Mouse (Mus musculus): ENCODE results near the gene Fuz. TPM values are rescaled to one million over a fixed set of nuclear protein-coding genes. Genes with fewer than 3 reads are reported as not detected.
"Not testable (repeated sequence)": the region's sequence is repeated elsewhere in the genome, so short reads cannot be mapped to it uniquely, and the experiment has no call there.

Gene Fuz
- total RNA-seq, 2 experiments from 2014 or later: 10.7 to 10.8 TPM

GRCm38 (mm10) chr7:44860576-44861428 lies 35.1 kb upstream of the Fuz start:
- DNase-seq: peak; percentile 86

DNA sequence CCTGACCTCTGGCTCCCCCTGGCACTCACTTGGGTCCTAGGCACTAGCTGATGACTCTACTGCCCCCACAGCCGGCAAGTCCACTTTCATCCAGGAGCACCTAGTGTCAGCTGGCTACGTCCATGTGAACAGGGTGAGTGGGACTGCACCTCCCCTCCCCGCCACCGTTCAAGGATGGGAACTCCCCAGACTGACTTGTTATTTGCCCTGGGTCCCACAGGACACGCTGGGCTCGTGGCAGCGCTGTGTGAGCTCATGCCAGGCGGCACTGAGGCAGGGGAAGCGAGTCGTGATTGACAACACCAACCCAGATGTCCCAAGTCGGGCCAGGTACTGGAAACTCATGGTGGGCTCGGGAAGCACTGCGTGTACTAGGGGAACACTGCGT lies 34.5 kb upstream of the Fuz start:
- no peak for DNase-seq

- DNase-seq: no peak
Observed at GRCm38 (mm10) chr7:44862434-44862833, 33.4 kb upstream of the Fuz start.

DNA sequence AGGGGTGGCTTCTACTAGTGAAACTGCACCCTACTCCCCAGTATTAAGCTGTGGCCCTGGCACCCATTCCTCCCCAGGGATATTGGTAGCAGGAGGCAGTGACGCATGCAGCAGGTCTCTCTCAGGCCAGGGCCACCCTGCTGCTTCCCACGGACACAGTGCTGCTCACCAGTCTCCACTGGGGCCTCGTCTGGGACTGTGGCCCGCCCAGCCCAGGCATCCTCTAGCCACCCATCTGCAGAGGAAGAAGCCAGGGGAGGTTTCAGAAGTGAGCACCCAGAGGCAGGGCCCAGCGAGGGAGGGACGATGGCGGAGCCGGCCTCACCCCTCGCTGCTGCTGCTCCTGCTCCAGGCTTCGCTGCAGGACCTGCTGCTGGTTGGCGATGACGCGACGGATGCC lies 32.7 kb upstream of the Fuz start:
- DNase-seq: peak; percentile 7

DNA sequence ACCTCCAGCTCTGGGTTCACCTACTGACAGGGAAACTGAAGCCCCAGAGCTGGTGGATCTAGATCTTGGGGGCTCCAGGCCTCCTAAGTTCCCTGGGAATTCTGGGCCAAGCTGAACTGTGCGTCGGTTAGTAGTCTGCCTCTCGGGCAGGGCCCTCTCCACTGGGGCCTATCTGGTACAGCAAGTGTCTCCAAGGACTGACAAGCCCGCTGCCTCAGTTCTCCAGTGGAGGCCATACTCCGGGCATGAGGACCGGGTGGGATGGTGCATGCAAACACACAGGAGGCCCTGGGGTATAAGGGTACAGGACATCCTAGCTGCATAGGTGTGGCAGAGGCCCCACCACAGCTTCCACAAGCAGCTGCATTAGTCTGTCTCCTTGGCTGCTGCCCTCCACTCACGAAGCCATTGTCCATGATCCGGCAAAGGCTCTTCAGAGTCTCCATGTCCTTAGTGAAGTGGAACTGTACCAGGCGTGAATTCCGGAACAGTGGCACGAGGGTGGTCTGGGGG lies 31.8 kb upstream of the Fuz start:
- no peak for DNase-seq

DNA sequence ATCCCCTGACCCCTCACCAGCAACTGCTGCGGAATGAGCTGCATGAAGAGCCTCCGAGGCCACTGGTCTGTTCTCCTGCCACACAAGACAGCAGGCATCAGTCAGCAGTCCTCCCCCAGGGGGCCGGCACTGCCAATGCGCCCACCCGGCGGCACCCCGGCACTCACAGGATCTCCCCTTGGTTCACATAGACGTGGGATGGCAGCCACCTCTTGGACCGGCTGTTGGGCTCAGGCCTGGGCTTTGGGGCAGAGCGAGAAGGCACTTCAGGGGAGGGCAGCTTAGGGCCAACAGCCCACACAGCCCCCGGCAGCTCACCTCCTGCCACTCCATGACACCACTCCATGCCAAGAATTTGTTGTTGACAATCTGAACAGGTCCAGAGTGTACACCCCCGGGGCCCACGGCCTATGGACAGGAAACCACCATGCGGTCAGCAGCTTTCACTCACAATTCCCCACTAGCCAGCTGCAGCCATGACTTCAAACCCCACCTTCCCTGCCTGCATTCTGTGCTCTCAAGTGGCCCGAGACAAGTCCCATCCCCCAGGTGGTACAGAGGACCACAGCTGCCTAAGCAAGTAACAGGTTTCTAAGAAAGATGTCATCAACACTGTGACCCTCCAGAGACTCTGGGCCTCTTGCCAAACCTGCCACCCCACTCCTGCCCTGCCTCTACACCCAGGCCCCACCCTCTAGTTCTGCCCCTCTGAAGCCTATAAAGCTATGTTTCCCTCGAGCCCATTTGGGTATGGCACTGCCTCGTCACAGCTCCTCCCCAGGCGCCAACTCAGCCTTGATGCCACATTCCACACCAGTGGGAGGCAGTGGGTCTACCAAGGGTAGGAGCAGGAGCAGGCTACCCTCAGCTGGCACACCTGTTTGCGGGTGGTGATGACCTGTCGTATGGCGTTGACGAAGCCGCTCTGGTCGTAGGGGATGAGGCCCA lies 31.0 kb upstream of the Fuz start:
- DNase-seq: peak; percentile 62

DNA sequence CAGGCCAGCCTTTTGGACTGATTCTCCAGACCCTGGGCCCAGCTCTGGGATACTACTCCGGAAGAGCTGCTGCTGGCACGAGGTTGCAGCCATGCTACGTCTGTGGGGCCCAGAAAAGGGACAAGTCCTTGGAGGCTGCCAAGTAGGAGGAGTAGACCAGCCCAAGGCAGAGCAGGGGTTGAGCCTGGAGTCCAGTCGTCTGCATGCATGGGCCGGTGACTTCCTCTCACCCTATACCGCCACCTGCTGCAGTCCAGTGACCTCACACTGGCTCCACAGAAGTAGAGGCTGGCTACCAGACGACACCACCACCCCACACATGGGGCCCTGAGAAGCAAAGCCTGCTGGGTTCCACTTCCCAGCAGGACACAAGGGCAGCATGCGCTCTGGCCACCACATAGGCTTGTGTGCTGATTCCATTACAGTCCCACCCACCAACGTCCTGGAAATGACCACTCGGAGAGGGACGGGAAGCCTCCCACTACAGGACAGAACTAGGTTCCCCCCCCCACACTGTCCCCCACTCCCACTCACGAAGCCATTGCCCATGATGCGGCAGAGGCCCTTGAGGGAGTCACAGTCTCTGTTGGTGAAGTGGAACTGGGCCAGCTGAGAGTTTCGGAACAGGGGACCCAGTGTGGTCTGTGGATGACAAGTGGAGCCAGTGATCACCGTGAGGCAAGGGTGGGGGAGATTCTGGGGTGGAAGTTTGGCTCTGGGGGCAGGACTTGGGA lies 29.4 kb upstream of the Fuz start:
- peak; percentile 82 for DNase-seq

- DNase-seq: no peak
Observed at GRCm38 (mm10) chr7:44867010-44867702, 28.7 kb upstream of the Fuz start.

GRCm38 (mm10) chr7:44867802-44868201 lies 28.1 kb upstream of the Fuz start:
- DNase-seq: no peak

DNA sequence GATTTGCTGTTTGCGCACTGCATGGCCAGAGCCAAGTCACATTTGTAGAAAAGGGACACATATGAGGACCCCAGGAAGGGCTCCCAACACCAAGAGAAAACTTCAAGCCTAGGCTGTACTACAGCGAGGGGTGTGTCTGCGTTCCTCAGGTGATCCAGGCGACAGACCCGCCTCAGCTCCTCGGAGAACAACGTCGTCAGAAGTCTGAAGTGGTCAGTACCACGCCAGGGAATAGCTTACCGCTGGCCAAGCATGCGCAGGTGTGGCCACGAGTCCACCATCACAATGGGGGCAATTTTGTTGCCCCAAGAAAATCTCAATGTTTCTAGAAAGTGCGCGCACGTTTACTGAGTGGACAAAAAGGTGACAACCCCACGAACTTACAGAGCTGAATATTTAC lies 27.4 kb upstream of the Fuz start:
- DNase-seq: no peak

GRCm38 (mm10) chr7:44868919-44869696 lies 26.8 kb upstream of the Fuz start:
- peak; percentile 78 for DNase-seq

DNA sequence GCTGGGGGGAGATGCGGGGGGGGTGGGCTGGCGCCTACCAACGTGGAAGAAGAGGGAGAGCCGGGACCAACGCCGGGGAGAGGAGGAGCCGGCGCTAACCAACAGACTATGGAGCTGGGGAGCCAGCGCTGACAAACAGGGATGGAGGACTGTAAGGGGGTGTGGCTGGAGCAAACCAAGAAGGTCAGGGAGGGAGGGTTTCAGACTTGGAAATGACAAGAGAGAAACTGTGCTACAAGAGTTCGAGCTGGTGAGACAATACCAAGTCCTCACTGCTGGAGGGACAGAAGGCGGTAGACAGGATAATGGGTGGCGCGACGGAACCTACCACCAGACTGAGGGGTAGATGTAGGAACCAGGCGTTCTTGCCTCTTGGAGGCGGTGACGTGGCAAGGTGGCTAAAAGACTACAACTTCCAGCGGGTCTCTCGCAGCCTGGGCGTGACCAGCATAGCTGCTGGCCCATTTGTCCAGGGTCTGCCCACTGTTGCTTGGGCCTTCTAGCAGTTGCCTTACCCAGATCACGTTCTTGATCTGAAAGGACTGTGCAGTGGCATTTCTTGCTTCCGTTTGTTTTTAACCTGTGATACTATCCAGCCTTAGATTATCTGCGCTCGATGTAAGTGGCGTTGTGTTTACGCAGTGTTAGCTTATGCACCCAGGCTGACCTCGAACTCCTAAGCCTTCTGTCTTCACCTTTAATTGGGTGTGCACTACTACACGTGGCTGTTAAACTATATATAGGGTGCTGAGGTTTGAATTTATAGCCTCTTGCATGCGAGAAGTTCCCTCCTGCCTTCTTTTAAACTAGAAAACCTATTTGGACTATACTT lies 26.0 kb upstream of the Fuz start, which contains the start of gene Ptov1:
Gene Ptov1 (minus strand): TSS at position 92 of the 832 bp plus-strand sequence.
- DNase-seq: peak; percentile 93

GRCm38 (mm10) chr7:44870614-44871013 lies 25.3 kb upstream of the Fuz start:
- DNase-seq: no peak

- DNase-seq: no peak
Observed at GRCm38 (mm10) chr7:44871181-44871580, 24.7 kb upstream of the Fuz start.

DNA sequence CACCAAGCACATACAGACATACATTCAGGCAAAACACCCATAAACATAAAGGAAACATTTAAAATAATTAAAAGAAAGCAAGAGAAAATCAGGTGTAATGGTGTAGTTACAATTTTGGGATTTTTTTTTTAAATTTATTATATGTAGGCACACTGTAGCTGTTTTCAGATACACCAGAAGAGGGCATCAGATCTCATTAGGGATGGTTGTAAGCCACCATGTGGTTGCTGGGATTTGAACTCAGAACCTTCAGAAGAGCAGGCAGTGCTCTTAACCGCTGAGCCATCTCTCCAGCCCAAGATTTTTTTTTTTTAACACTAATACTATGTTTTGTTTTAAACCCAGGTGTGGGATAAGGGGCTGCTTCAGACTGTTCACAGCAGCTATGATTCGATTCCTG lies 24.1 kb upstream of the Fuz start:
- DNase-seq: not testable (repeated sequence)

GRCm38 (mm10) chr7:44877833-44878232 lies 18.0 kb upstream of the Fuz start:
- peak; percentile 60 for DNase-seq

DNA sequence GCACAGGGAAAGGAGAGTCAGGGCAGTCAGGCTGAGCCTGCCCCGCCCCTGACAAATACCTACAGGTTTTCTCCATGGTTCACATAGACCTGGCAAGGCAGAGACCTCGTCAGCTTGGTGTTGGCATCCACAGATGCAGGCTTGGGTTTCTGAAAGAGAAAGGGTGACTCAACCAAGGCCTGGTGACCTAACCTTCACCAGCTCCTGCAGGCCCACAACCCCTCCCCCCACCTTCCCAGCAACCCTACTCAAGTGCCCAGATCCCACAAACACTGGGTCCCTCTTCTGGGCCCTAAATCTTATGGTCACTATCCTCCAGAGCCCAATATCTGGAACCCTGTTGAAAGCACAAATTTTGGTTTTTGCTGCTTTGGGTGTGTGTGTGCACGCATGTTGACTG lies 12.8 kb upstream of the Fuz start:
- no peak for DNase-seq

GRCm38 (mm10) chr7:44884637-44885036 lies 11.2 kb upstream of the Fuz start:
- no peak for DNase-seq

GRCm38 (mm10) chr7:44886964-44887363 lies 8.9 kb upstream of the Fuz start:
- no peak for DNase-seq
